Mouse (Mus musculus) E14TG2a.4 (cell line): ENCODE results near the gene Tbc1d1.

Experiments used
- CTCF ChIP-seq: conservative IDR thresholded peaks from 2 replicates; pipeline ENCODE4 v1.5.1; 2014; ENCODE audit warnings: low read length
- NANOG ChIP-seq: IDR thresholded peaks from 2 replicates; pipeline ENCODE4 v1.6.1; 2014; ENCODE audit warnings: borderline replicate concordance, low read length, mixed read lengths
- POU5F1 ChIP-seq: IDR thresholded peaks from 2 replicates; pipeline ENCODE4 v1.6.1; 2014; ENCODE audit warnings: low read length, borderline replicate concordance

DNA sequence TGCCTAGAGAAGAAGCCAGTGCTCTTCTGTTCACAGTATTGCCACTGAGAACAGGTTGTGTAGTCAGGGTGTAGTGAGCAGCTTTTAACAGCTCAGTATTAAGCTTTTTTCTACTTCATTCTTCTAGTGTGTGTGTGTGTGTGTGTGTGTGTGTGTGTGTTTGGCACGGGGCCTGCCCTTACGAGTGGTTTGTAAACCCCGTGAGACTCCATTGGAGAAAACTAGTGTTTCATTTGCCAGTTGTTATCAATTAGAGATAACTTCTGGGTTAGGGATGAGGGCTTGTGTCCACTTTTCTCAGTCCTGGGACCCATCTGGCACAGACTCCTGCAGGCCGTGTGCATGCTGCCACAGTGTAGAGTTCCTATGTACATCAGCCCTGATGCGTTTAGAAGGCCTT, 156.2 kb downstream of the Tbc1d1 start:
- TF ChIP-seq CTCF, result no peak
- TF ChIP-seq NANOG, result no peak
- no peak for TF ChIP-seq POU5F1
